Mouse (Mus musculus): ENCODE results near the gene Slc7a5. TPM values are rescaled to one million over a fixed set of nuclear protein-coding genes. Genes with fewer than 3 reads are reported as not detected.

The Slc7a5 gene
- polyA plus RNA-seq, 1 experiment, result 104 TPM

DNA sequence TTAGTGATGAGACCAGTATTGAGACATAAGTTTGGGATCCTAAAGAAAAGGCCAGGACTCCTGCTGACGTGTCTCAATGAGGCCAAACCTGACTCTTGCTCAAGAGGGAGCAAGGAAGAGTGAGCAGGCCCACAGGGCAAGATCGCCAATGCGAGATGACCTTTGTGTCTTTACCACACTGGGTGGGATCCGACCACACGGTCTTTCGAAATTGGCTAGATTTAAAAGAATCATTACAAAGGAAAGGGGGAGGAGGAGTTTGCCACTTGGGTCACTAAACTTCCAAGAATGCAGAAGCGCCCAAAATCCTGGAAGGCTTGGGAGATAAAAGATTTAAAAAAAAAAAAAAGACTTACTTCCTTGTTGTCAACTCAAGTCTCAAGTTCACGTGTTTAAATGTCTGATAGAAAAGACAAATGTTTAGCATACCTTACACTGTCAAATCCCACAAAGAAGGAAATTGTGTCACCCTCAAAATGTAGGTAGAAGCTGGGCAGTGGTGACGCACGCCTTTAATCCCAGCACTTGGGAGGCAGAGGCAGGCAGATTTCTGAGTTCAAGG is 60.2 kb downstream of the Slc7a5 start:
- no peak overlapping the region for H3K27ac ChIP-seq (ENCODE audit: control insufficient read depth, insufficient read depth, low read depth, low read length)
- H3K4me3 ChIP-seq (ENCODE audit: control insufficient read depth, low read depth, low read length), result no peak overlapping the region
- peaks cover 17% of the 10 kb centered on the region for H3K4me1 ChIP-seq (ENCODE audit: control insufficient read depth, insufficient read depth, low read length)
- TF ChIP-seq CTCF (IDR thresholded peaks at IDR 0.05; ENCODE audit: control insufficient read depth, insufficient read depth, insufficient replicate concordance, low read depth, low read length) (no peak), POLR2A (IDR thresholded peaks at IDR 0.05; ENCODE audit: control insufficient read depth, low read depth, low read length) (no peak)
- H3K27me3 ChIP-seq (ENCODE audit: control insufficient read depth, insufficient read depth, low read length), result no peaks in the 10 kb centered on the region
- no peaks in the 10 kb centered on the region for H3K36me3 ChIP-seq (ENCODE audit: control insufficient read depth, insufficient read depth, low read length)

DNA sequence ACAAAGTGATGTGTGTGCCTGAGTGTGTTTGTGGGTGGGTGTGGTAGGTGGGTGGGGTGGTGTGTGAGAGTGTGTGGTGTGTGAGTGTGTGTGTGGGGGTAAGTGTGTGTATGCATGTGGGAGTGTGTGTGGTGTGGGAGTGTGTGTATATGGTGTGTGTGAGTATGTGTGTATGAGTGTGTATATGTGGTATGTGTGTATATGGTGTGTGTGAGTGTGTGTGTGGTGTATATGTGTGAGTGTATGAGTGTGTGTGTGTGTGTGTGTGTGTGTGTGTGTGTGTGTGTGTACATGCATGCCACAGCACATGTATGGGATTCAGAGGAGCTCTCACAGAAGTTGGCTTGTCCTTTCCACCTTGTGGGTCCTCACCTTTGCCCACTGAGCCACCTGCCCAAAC is 60.7 kb downstream of the Slc7a5 start:
- Histone ChIP-seq H3K27me3 (ENCODE audit: control insufficient read depth, insufficient read depth, low read length) (no peaks in the 10 kb centered on the region), H3K27ac (ENCODE audit: control insufficient read depth, insufficient read depth, low read depth, low read length) (no peak overlapping the region), H3K4me1 (ENCODE audit: control insufficient read depth, insufficient read depth, low read length) (peaks cover 15% of the 10 kb centered on the region), H3K36me3 (ENCODE audit: control insufficient read depth, insufficient read depth, low read length) (no peaks in the 10 kb centered on the region), H3K4me3 (ENCODE audit: control insufficient read depth, low read depth, low read length) (no peak overlapping the region)
- TF ChIP-seq CTCF (IDR thresholded peaks at IDR 0.05; ENCODE audit: control insufficient read depth, insufficient read depth, insufficient replicate concordance, low read depth, low read length) (no peak), POLR2A (IDR thresholded peaks at IDR 0.05; ENCODE audit: control insufficient read depth, low read depth, low read length) (no peak)

GRCm38 (mm10) chr8:121844765-121845164 is 62.7 kb downstream of the Slc7a5 start:
- no peaks in the 10 kb centered on the region for H3K27me3 ChIP-seq (ENCODE audit: control insufficient read depth, insufficient read depth, low read length)
- H3K36me3 ChIP-seq (ENCODE audit: control insufficient read depth, insufficient read depth, low read length), result no peaks in the 10 kb centered on the region
- H3K4me1 ChIP-seq (ENCODE audit: control insufficient read depth, insufficient read depth, low read length), result peaks cover 4% of the 10 kb centered on the region; the same call in 1 of the 2 replicates
- H3K4me3 ChIP-seq (ENCODE audit: control insufficient read depth, low read depth, low read length), result no peak overlapping the region
- H3K27ac ChIP-seq (ENCODE audit: control insufficient read depth, insufficient read depth, low read depth, low read length), result no peak overlapping the region
- TF ChIP-seq POLR2A (IDR thresholded peaks at IDR 0.05; ENCODE audit: control insufficient read depth, low read depth, low read length), result no peak
- no peak for TF ChIP-seq CTCF (IDR thresholded peaks at IDR 0.05; ENCODE audit: control insufficient read depth, insufficient read depth, insufficient replicate concordance, low read depth, low read length)

DNA sequence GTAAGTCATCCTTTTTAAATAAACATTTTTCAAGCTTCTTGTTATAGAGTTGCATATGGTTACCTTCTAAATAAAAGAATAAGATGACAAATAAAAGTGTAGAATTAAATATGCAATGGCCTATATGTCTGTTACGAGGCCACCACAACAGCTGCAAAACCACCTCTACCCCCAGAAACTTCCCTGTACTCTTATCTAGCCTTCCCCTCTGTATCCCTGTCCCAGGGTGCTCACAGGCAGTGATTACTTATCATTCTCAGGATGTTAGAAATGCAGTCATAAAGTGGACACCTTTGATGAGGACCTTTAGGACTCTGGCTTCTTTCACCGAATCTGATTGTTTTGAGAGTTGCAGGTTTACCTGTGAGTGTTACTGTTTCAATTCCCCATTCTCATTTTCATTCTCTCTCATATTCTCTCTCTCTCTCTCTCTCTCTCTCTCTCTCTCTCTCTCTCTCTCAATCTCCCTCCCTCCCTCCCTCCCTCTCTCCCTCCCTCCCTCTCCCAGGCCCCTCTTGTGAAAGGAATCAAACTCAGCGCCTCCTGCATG is 64.2 kb downstream of the Slc7a5 start:
- Histone ChIP-seq H3K27ac (ENCODE audit: control insufficient read depth, insufficient read depth, low read depth, low read length) (no peak overlapping the region), H3K4me1 (ENCODE audit: control insufficient read depth, insufficient read depth, low read length) (peaks cover 4% of the 10 kb centered on the region; the same call in 1 of the 2 replicates), H3K36me3 (ENCODE audit: control insufficient read depth, insufficient read depth, low read length) (no peaks in the 10 kb centered on the region), H3K4me3 (ENCODE audit: control insufficient read depth, low read depth, low read length) (no peak overlapping the region), H3K27me3 (ENCODE audit: control insufficient read depth, insufficient read depth, low read length) (no peaks in the 10 kb centered on the region)
- TF ChIP-seq POLR2A (IDR thresholded peaks at IDR 0.05; ENCODE audit: control insufficient read depth, low read depth, low read length) (no peak), CTCF (IDR thresholded peaks at IDR 0.05; ENCODE audit: control insufficient read depth, insufficient read depth, insufficient replicate concordance, low read depth, low read length) (no peak)

DNA sequence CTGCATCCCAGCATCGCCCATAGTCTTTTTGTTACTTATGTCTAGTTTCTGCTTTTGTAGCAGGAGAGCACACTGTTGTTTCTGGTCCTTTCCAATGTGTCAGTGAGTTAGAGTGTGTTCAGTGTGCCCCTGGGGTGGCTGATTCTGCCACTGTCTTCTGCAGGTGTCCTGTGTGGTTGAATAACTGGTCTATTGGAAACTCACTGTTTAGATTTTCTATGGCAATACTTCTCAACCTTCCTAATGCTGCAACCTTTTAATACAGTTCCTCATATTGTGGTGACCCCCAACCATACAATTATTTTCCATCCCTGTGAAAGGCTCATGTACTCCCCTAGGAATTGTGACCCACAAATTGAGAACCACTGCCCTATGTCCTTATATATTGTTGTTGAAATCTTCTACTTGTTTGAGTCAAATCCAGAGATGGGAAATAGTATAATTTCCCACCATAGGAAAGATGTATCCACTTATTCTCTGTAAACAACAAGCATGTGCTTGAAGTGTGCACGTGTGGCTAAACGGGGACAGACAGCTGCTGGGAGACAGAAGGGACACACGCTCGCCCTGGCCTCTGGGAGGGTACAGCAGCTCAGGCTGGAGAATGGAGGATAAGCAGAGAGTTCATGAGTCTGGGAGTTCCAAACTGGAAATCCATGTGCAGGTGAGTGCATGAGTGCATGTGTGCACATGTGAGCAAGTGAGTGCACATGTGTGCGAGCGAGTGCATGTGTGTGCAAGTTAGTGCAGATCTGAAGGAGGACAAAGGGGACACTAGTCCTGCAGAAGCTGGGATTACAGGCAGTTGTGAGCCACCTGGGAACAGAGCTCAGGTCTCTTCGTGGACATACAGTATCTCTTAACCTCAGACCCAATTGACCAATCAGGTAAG is 65.2 kb downstream of the Slc7a5 start:
- no peaks in the 10 kb centered on the region for H3K27me3 ChIP-seq (ENCODE audit: control insufficient read depth, insufficient read depth, low read length)

GRCm38 (mm10) chr8:121841242-121841641 is 66.3 kb downstream of the Slc7a5 start:
- Histone ChIP-seq H3K27ac (ENCODE audit: control insufficient read depth, insufficient read depth, low read depth, low read length) (no peak overlapping the region), H3K36me3 (ENCODE audit: control insufficient read depth, insufficient read depth, low read length) (no peaks in the 10 kb centered on the region), H3K4me1 (ENCODE audit: control insufficient read depth, insufficient read depth, low read length) (peaks cover 4% of the 10 kb centered on the region; the same call in 1 of the 2 replicates), H3K27me3 (ENCODE audit: control insufficient read depth, insufficient read depth, low read length) (no peaks in the 10 kb centered on the region), H3K4me3 (ENCODE audit: control insufficient read depth, low read depth, low read length) (no peak overlapping the region)
- peak; percentile 97 for TF ChIP-seq CTCF (IDR thresholded peaks at IDR 0.05; ENCODE audit: control insufficient read depth, insufficient read depth, insufficient replicate concordance, low read depth, low read length)
- TF ChIP-seq POLR2A (IDR thresholded peaks at IDR 0.05; ENCODE audit: control insufficient read depth, low read depth, low read length), result no peak

More for the DNA sequence above, 65.2 kb downstream of the Slc7a5 start:
- H3K4me3 ChIP-seq (ENCODE audit: control insufficient read depth, low read depth, low read length), result no peak overlapping the region
- peaks cover 4% of the 10 kb centered on the region; the same call in 1 of the 2 replicates for H3K4me1 ChIP-seq (ENCODE audit: control insufficient read depth, insufficient read depth, low read length)
- TF ChIP-seq CTCF (IDR thresholded peaks at IDR 0.05; ENCODE audit: control insufficient read depth, insufficient read depth, insufficient replicate concordance, low read depth, low read length) (no peak), POLR2A (IDR thresholded peaks at IDR 0.05; ENCODE audit: control insufficient read depth, low read depth, low read length) (no peak)
- H3K36me3 ChIP-seq (ENCODE audit: control insufficient read depth, insufficient read depth, low read length), result no peaks in the 10 kb centered on the region
- no peak overlapping the region for H3K27ac ChIP-seq (ENCODE audit: control insufficient read depth, insufficient read depth, low read depth, low read length)

DNA sequence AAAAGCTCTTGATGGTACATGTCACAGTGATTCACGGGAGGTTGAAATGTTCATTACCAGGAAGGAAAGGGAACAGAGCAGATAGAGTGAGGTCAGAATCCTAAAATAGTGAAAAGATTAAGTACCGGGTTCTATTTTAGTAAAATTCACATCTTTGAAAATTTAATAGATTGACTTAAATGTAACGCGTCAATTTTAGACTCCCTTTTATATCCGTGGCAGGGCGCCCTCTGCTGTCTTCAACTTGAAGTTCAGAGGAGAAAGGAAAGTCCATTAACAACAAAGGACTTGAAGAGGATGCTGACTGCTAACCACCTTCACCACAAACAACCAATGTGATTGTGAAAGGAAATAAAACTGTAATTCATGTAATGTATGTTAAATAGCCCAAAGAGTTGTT is 75.0 kb downstream of the Slc7a5 start:
- H3K4me1 ChIP-seq (ENCODE audit: control insufficient read depth, insufficient read depth, low read length), result peaks cover 6% of the 10 kb centered on the region
- H3K27ac ChIP-seq (ENCODE audit: control insufficient read depth, insufficient read depth, low read depth, low read length), result no peak overlapping the region
- no peaks in the 10 kb centered on the region for H3K36me3 ChIP-seq (ENCODE audit: control insufficient read depth, insufficient read depth, low read length)
- no peak overlapping the region for H3K4me3 ChIP-seq (ENCODE audit: control insufficient read depth, low read depth, low read length)
- H3K27me3 ChIP-seq (ENCODE audit: control insufficient read depth, insufficient read depth, low read length), result no peaks in the 10 kb centered on the region
- TF ChIP-seq CTCF (IDR thresholded peaks at IDR 0.05; ENCODE audit: control insufficient read depth, insufficient read depth, insufficient replicate concordance, low read depth, low read length) (no peak), POLR2A (IDR thresholded peaks at IDR 0.05; ENCODE audit: control insufficient read depth, low read depth, low read length) (no peak)

Measured in testis, adult 2 months (tissue).